Mouse (Mus musculus) forebrain, embryonic 16.5 days (tissue): ENCODE results near the gene Matn4. TPM values are rescaled to one million over a fixed set of nuclear protein-coding genes. Genes with fewer than 3 reads are reported as not detected.

Experiments used
- ATAC-seq: fragments of 200-750 bp; cut with Nextera tagmentation; 2 replicates; pipeline ENCODE4 v1.8.0; 2017; ENCODE audit warnings: mild to moderate bottlenecking, moderate library complexity
- H3K27ac ChIP-seq: fragments of 300-500 bp; sonication (generic); 2 replicates; pipeline ENCODE4 v1.5.1; 2014; ENCODE audit warnings: low read length, control low read depth
- H3K27me3 ChIP-seq: fragments of 300-500 bp; sonication (generic); replicated peaks from 2 replicates; pipeline ENCODE4 v1.6.1; 2014; ENCODE audit warnings: low read length; ENCODE audit not compliant: control insufficient read depth, insufficient read depth
- H3K36me3 ChIP-seq: fragments of 300-500 bp; sonication (generic); 2 replicates; pipeline ENCODE4 v1.6.1; 2014; ENCODE audit not compliant: control insufficient read depth, insufficient read depth
- H3K4me1 ChIP-seq: fragments of 300-500 bp; sonication (generic); replicated peaks from 2 replicates; pipeline ENCODE4 v1.6.1; 2014; ENCODE audit warnings: low read length; ENCODE audit not compliant: control insufficient read depth, insufficient read depth
- H3K4me2 ChIP-seq: fragments of 300-500 bp; sonication (generic); 2 replicates; pipeline ENCODE4 v1.6.1; 2014; ENCODE audit warnings: mild to moderate bottlenecking, low read length, control low read depth
- H3K4me3 ChIP-seq: fragments of 300-500 bp; sonication (generic); replicated peaks from 2 replicates; pipeline ENCODE4 v1.5.1; 2014; ENCODE audit warnings: mild to moderate bottlenecking, low read length, control low read depth
- H3K9ac ChIP-seq: fragments of 300-500 bp; sonication (generic); replicated peaks from 2 replicates; pipeline ENCODE4 v1.6.1; 2014; ENCODE audit warnings: low read depth, low read length, control low read depth
- H3K9me3 ChIP-seq: fragments of 300-500 bp; sonication (generic); 2 replicates; pipeline ENCODE4 v1.6.1; 2016; ENCODE audit warnings: low read length; ENCODE audit not compliant: control insufficient read depth
- WGBS: fragments of 180-500 bp; shearing (Covaris S2); extraction: QIAGEN DNeasy Blood & Tissue Kit; methylation state at CpG from one replicate; pipeline ENCODE4 v1.1.7; 2014; 5-methylcytosine and 5-hydroxymethylcytosine counted together
- polyA plus RNA-seq: library from polyadenylated mRNA; unstranded; fragments of >200 nt; fragmentation: Nextera tagmentation; extraction: Ambion mirVana; gene quantifications from 2 replicates; pipeline ENCODE4 v1.2.1, GENCODE M21; 2015

Gene Matn4
- polyA plus RNA-seq, 1 experiment from 2014 or later: 2.0 TPM

- no peak overlapping the region for H3K9ac ChIP-seq
- H3K27me3 ChIP-seq: peaks cover 4% of the 10 kb centered on the region; the same call in 1 of the 2 replicates
- no peak for ATAC-seq
- no peak overlapping the region for H3K4me2 ChIP-seq
- no peak overlapping the region for H3K4me3 ChIP-seq
- WGBS: 67% methylated on average over 8 of the region's 8 CpGs
- no peaks in the 10 kb centered on the region for H3K36me3 ChIP-seq
- peaks cover 11% of the 10 kb centered on the region for H3K4me1 ChIP-seq
- no peak overlapping the region for H3K27ac ChIP-seq
- no peaks in the 10 kb centered on the region for H3K9me3 ChIP-seq
Measured at GRCm38 (mm10) chr2:164438257-164438656, 33.3 kb upstream of the Matn4 start.

- Histone ChIP-seq H3K27me3 (peaks cover 4% of the 10 kb centered on the region; the same call in 1 of the 2 replicates), H3K4me3 (no peak overlapping the region), H3K9ac (no peak overlapping the region), H3K4me2 (no peak overlapping the region), H3K9me3 (no peaks in the 10 kb centered on the region), H3K36me3 (no peaks in the 10 kb centered on the region), H3K27ac (no peak overlapping the region), H3K4me1 (peaks cover 8% of the 10 kb centered on the region)
- ATAC-seq: no peak
- 87% methylated on average over 6 of the region's 6 CpGs for WGBS
Measured at GRCm38 (mm10) chr2:164437710-164438109, 32.8 kb upstream of the Matn4 start.

- Histone ChIP-seq H3K36me3 (no peaks in the 10 kb centered on the region), H3K27me3 (peaks cover under 1% of the 10 kb centered on the region; the same call in 1 of the 2 replicates), H3K4me3 (no peak overlapping the region), H3K27ac (no peak overlapping the region), H3K9ac (no peak overlapping the region), H3K9me3 (no peaks in the 10 kb centered on the region), H3K4me1 (peaks cover under 1% of the 10 kb centered on the region; the same call in 1 of the 2 replicates), H3K4me2 (no peak overlapping the region)
- 68% methylated on average over 3 of the region's 3 CpGs for WGBS
- no peak for ATAC-seq
Measured at GRCm38 (mm10) chr2:164436961-164437360, 32.0 kb upstream of the Matn4 start.

- Histone ChIP-seq H3K4me2 (no peak overlapping the region), H3K27ac (no peak overlapping the region), H3K9ac (no peak overlapping the region), H3K27me3 (no peaks in the 10 kb centered on the region), H3K9me3 (no peaks in the 10 kb centered on the region), H3K36me3 (no peaks in the 10 kb centered on the region), H3K4me1 (no peaks in the 10 kb centered on the region), H3K4me3 (no peak overlapping the region)
- no peak for ATAC-seq
- 22% methylated on average over 8 of the region's 8 CpGs for WGBS
Measured at GRCm38 (mm10) chr2:164436215-164436913, 31.4 kb upstream of the Matn4 start.

- Histone ChIP-seq H3K4me3 (no peak overlapping the region), H3K4me2 (no peak overlapping the region), H3K9me3 (no peaks in the 10 kb centered on the region), H3K27ac (no peak overlapping the region), H3K4me1 (no peaks in the 10 kb centered on the region), H3K27me3 (no peaks in the 10 kb centered on the region), H3K9ac (no peak overlapping the region), H3K36me3 (no peaks in the 10 kb centered on the region)
- no peak for ATAC-seq
- 67% methylated on average over 5 of the region's 5 CpGs for WGBS
Measured at GRCm38 (mm10) chr2:164435216-164436090, 30.5 kb upstream of the Matn4 start.

GRCm38 (mm10) chr2:164434681-164435080 lies 29.7 kb upstream of the Matn4 start:
- ATAC-seq: no peak
- H3K4me1 ChIP-seq: no peaks in the 10 kb centered on the region
- WGBS: 87% methylated on average over 3 of the region's 3 CpGs
- H3K36me3 ChIP-seq: no peaks in the 10 kb centered on the region
- no peak overlapping the region for H3K4me2 ChIP-seq
- no peaks in the 10 kb centered on the region for H3K9me3 ChIP-seq
- no peaks in the 10 kb centered on the region for H3K27me3 ChIP-seq
- no peak overlapping the region for H3K27ac ChIP-seq
- H3K4me3 ChIP-seq: no peak overlapping the region
- H3K9ac ChIP-seq: no peak overlapping the region

GRCm38 (mm10) chr2:164433278-164433895 lies 28.4 kb upstream of the Matn4 start:
- no peaks in the 10 kb centered on the region for H3K4me1 ChIP-seq
- no peak for ATAC-seq
- H3K9me3 ChIP-seq: no peaks in the 10 kb centered on the region
- H3K9ac ChIP-seq: no peak overlapping the region
- H3K4me3 ChIP-seq: no peak overlapping the region
- no peak overlapping the region for H3K27ac ChIP-seq
- no peaks in the 10 kb centered on the region for H3K36me3 ChIP-seq
- no peaks in the 10 kb centered on the region for H3K27me3 ChIP-seq
- WGBS: 87% methylated on average over 9 of the region's 9 CpGs
- H3K4me2 ChIP-seq: no peak overlapping the region

GRCm38 (mm10) chr2:164432541-164433191 lies 27.7 kb upstream of the Matn4 start:
- H3K27ac ChIP-seq: no peak overlapping the region
- no peaks in the 10 kb centered on the region for H3K4me1 ChIP-seq
- no peak overlapping the region for H3K4me2 ChIP-seq
- WGBS: 39% methylated on average over 22 of the region's 22 CpGs
- H3K27me3 ChIP-seq: no peaks in the 10 kb centered on the region
- no peak for ATAC-seq
- H3K36me3 ChIP-seq: no peaks in the 10 kb centered on the region
- no peaks in the 10 kb centered on the region for H3K9me3 ChIP-seq
- H3K9ac ChIP-seq: no peak overlapping the region
- H3K4me3 ChIP-seq: no peak overlapping the region
